Mouse (Mus musculus): ENCODE results near the gene Ago4. TPM values are rescaled to one million over a fixed set of nuclear protein-coding genes. Genes with fewer than 3 reads are reported as not detected.

Gene Ago4
- 8.4 and 11.6 TPM in 2 replicates for polyA plus RNA-seq (2015; fragmentation: Nextera tagmentation; extraction: Ambion mirVana)

GRCm38 (mm10) chr4:126532827-126533728 is at the start of gene Ago4:
Gene Ago4, minus strand, starts transcription at chr4:126533472.
- under 1% methylated on average over 56 of the region's 120 CpGs for WGBS
- peak within 1 kb of the TSS; percentile 97 for H3K4me3 ChIP-seq (ENCODE audit: low read depth, low read length)
- no peaks in the 10 kb centered on the region for H3K36me3 ChIP-seq (ENCODE audit: control insufficient read depth, insufficient read depth, low read length)
- H3K9ac ChIP-seq (ENCODE audit: low read depth, low read length): peak within 1 kb of the TSS; percentile 95
- peaks cover 13% of the 10 kb centered on the region for H3K4me1 ChIP-seq (ENCODE audit: control insufficient read depth, insufficient read depth, low read length)
- no peaks in the 10 kb centered on the region for H3K9me3 ChIP-seq (replicated peaks; ENCODE audit: control insufficient read depth, low read length, poor library complexity, severe bottlenecking)
- no peaks in the 10 kb centered on the region for H3K27me3 ChIP-seq (ENCODE audit: control insufficient read depth, insufficient read depth, low read depth, low read length)
- peak within 1 kb of the TSS; percentile 87 for H3K27ac ChIP-seq (ENCODE audit: low read length)
- H3K4me2 ChIP-seq (ENCODE audit: low read length): peak within 1 kb of the TSS; percentile 83
- ATAC-seq: peak; percentile 87

GRCm38 (mm10) chr4:126579077-126579476 is 45.8 kb upstream of the Ago4 start:
- H3K4me1 ChIP-seq (ENCODE audit: control insufficient read depth, insufficient read depth, low read length): no peaks in the 10 kb centered on the region
- no peaks in the 10 kb centered on the region for H3K9me3 ChIP-seq (replicated peaks; ENCODE audit: control insufficient read depth, low read length, poor library complexity, severe bottlenecking)
- H3K36me3 ChIP-seq (ENCODE audit: control insufficient read depth, insufficient read depth, low read length): peaks cover 4% of the 10 kb centered on the region; the same call in 1 of the 2 replicates
- ATAC-seq: no peak
- no peaks in the 10 kb centered on the region for H3K27me3 ChIP-seq (ENCODE audit: control insufficient read depth, insufficient read depth, low read depth, low read length)
- H3K4me2 ChIP-seq (ENCODE audit: low read length): no peak overlapping the region
- no peak overlapping the region for H3K9ac ChIP-seq (ENCODE audit: low read depth, low read length)
- H3K27ac ChIP-seq (ENCODE audit: low read length): no peak overlapping the region
- no peak overlapping the region for H3K4me3 ChIP-seq (ENCODE audit: low read depth, low read length)
- 88% methylated on average over 2 of the region's 2 CpGs for WGBS

DNA sequence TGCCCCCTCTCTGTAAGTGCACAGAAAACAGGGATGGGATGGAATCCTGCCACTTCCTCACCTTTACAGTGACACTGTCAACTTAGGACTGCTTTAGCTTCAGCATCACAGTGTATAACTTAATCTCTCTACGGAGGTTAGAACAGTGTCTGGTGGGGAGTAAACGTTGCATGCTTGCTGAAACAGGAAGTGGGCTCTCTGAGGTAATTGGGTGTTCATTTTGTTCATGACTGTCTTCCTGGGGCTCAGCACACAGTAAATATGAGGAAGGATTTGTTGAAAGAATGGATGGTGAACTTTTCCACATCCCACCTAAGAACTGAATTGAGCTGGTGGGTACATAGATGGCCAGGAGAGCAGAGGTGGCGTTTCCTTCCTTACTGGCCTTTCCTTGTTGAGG is 44.6 kb upstream of the Ago4 start:
- Histone ChIP-seq H3K4me2 (ENCODE audit: low read length) (no peak overlapping the region), H3K27ac (ENCODE audit: low read length) (no peak overlapping the region), H3K9me3 (replicated peaks; ENCODE audit: control insufficient read depth, low read length, poor library complexity, severe bottlenecking) (no peaks in the 10 kb centered on the region), H3K4me1 (ENCODE audit: control insufficient read depth, insufficient read depth, low read length) (no peaks in the 10 kb centered on the region), H3K27me3 (ENCODE audit: control insufficient read depth, insufficient read depth, low read depth, low read length) (no peaks in the 10 kb centered on the region), H3K36me3 (ENCODE audit: control insufficient read depth, insufficient read depth, low read length) (peaks cover 4% of the 10 kb centered on the region; the same call in 1 of the 2 replicates), H3K4me3 (ENCODE audit: low read depth, low read length) (no peak overlapping the region), H3K9ac (ENCODE audit: low read depth, low read length) (no peak overlapping the region)
- WGBS: 98% methylated on average over 3 of the region's 3 CpGs
- no peak for ATAC-seq

DNA sequence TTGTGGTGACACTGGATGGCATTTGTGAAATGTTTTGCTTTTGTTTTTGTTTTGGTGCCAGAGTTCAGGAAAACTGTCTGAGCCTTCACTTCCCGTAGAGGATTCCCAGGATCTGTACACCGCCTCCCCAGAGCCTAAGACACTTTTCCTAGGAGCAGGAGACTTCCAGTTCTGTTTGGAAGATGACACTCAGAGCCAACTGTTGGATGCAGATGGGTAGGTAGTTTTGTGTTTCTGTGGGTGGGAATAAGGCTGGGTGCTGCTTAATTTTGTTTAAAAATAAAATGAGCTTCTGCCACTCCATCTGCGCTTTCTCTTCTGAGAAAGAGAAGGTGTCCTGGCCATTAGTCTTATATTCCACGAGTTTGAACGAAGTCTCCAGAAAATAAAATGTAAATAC is 43.0 kb upstream of the Ago4 start:
- peaks cover 4% of the 10 kb centered on the region; the same call in 1 of the 2 replicates for H3K36me3 ChIP-seq (ENCODE audit: control insufficient read depth, insufficient read depth, low read length)
- no peak overlapping the region for H3K4me3 ChIP-seq (ENCODE audit: low read depth, low read length)
- H3K27ac ChIP-seq (ENCODE audit: low read length): no peak overlapping the region
- no peaks in the 10 kb centered on the region for H3K4me1 ChIP-seq (ENCODE audit: control insufficient read depth, insufficient read depth, low read length)
- H3K4me2 ChIP-seq (ENCODE audit: low read length): no peak overlapping the region
- WGBS: 96% methylated on average over 5 of the region's 5 CpGs
- H3K9me3 ChIP-seq (replicated peaks; ENCODE audit: control insufficient read depth, low read length, poor library complexity, severe bottlenecking): no peaks in the 10 kb centered on the region
- no peaks in the 10 kb centered on the region for H3K27me3 ChIP-seq (ENCODE audit: control insufficient read depth, insufficient read depth, low read depth, low read length)
- no peak overlapping the region for H3K9ac ChIP-seq (ENCODE audit: low read depth, low read length)
- ATAC-seq: no peak

DNA sequence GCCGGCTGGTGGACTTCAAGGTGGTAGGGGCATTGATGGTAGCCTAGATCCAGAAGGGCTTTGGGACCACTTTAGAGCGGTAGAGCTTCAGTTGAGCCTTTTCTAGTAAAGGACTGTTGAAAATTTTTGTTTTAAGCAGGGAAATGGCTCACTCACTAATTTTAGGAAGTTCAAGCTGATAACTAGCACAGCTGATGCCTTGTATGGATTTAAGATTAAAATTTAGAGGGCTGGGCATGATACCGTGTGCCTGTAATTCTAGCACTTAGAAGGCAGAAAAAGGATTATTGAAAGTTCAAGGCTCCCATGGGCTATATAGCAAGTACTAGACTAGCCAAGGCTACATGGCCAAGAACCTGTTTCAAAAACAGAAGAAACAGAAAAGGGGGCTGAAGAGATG is 36.5 kb upstream of the Ago4 start:
- Histone ChIP-seq H3K9ac (ENCODE audit: low read depth, low read length) (no peak overlapping the region), H3K4me2 (ENCODE audit: low read length) (no peak overlapping the region), H3K4me1 (ENCODE audit: control insufficient read depth, insufficient read depth, low read length) (no peaks in the 10 kb centered on the region), H3K4me3 (ENCODE audit: low read depth, low read length) (no peak overlapping the region), H3K9me3 (replicated peaks; ENCODE audit: control insufficient read depth, low read length, poor library complexity, severe bottlenecking) (no peaks in the 10 kb centered on the region), H3K27ac (ENCODE audit: low read length) (no peak overlapping the region), H3K27me3 (ENCODE audit: control insufficient read depth, insufficient read depth, low read depth, low read length) (no peaks in the 10 kb centered on the region), H3K36me3 (ENCODE audit: control insufficient read depth, insufficient read depth, low read length) (peaks cover 3% of the 10 kb centered on the region; the same call in 1 of the 2 replicates)
- 96% methylated on average over 3 of the region's 3 CpGs for WGBS
- ATAC-seq: no peak

DNA sequence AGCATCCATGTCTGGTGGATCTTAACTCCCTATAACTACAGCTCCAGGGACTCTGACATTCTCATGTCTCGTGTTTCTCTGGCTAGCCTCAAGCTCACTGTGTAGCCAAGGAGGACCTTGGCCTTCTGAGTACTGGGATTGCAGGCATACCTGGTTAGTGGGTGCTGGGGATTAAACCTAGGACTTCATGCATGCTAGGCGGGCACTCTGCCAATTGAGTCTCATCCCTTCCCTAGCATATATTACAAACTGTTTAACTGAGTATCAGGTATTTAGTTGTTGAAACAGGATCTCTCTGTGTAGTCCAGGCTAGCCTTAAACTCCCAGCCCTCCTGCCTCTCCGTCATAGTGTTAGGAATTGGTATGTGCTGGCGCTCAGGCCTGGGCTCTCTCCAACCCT is 34.0 kb upstream of the Ago4 start:
- Histone ChIP-seq H3K27me3 (ENCODE audit: control insufficient read depth, insufficient read depth, low read depth, low read length) (no peaks in the 10 kb centered on the region), H3K9ac (ENCODE audit: low read depth, low read length) (no peak overlapping the region), H3K27ac (ENCODE audit: low read length) (no peak overlapping the region), H3K4me2 (ENCODE audit: low read length) (no peak overlapping the region), H3K9me3 (replicated peaks; ENCODE audit: control insufficient read depth, low read length, poor library complexity, severe bottlenecking) (no peaks in the 10 kb centered on the region), H3K4me3 (ENCODE audit: low read depth, low read length) (no peak overlapping the region), H3K36me3 (ENCODE audit: control insufficient read depth, insufficient read depth, low read length) (no peaks in the 10 kb centered on the region), H3K4me1 (ENCODE audit: control insufficient read depth, insufficient read depth, low read length) (no peaks in the 10 kb centered on the region)
- ATAC-seq: no peak
- 97% methylated on average over 4 of the region's 4 CpGs for WGBS

- Histone ChIP-seq H3K4me3 (ENCODE audit: low read depth, low read length) (no peak overlapping the region), H3K36me3 (ENCODE audit: control insufficient read depth, insufficient read depth, low read length) (no peaks in the 10 kb centered on the region), H3K4me2 (ENCODE audit: low read length) (no peak overlapping the region), H3K27ac (ENCODE audit: low read length) (no peak overlapping the region), H3K9me3 (replicated peaks; ENCODE audit: control insufficient read depth, low read length, poor library complexity, severe bottlenecking) (no peaks in the 10 kb centered on the region), H3K27me3 (ENCODE audit: control insufficient read depth, insufficient read depth, low read depth, low read length) (no peaks in the 10 kb centered on the region), H3K4me1 (ENCODE audit: control insufficient read depth, insufficient read depth, low read length) (no peaks in the 10 kb centered on the region), H3K9ac (ENCODE audit: low read depth, low read length) (no peak overlapping the region)
- no peak for ATAC-seq
- 93% methylated on average over 6 of the region's 6 CpGs for WGBS
Measured at GRCm38 (mm10) chr4:126563798-126564197, 30.5 kb upstream of the Ago4 start.

DNA sequence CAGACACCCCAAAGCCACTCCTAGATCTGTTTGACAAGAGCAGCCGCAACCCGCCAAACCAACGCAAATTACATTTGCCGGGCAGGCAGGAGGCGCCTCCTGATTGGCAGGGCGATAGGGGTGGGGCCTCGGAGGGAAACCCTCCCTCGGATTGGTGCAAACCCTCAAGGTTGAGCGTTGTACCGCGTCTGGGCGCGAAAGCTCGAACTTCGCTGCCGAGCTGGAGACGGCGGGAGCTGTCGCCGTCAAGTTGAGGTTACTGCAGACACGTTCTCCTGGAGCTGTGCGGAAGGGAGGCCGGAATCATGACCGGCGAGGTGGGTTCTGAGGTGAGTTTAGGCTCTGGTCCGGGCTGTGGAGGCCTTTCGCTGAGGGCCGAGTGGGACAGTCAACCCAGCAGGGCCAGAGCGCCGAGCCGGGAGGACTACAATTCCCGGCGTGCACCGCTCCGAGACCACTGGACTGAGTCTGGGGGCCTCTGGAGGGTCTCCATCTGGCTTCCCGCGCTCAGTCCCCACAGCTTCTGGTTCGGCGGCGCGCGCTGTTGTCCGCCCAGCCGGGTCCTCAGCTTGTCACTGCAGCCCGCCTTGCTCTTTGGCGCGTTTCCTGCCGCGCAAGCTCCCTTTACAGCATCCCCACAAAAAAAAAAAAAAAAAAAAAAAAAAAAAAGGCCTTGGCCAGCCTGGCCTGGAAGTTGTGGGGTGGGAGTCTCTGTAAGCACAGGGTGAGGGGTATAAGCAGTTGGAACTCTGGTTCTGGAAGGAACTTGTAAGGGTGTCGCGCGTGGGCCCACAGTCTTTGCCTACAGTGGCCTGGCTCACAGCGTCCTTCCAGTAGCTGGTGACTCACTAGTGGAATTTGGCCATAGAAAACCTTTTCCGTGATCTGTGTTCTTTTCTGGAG is 23.8 kb upstream of the Ago4 start, which contains the start of gene Clspn:
Gene Clspn (plus strand): TSS at position 127 of the 903 bp plus-strand sequence.
- H3K36me3 ChIP-seq (ENCODE audit: control insufficient read depth, insufficient read depth, low read length): no peaks in the 10 kb centered on the region
- H3K9me3 ChIP-seq (replicated peaks; ENCODE audit: control insufficient read depth, low read length, poor library complexity, severe bottlenecking): no peaks in the 10 kb centered on the region
- no peak within 1 kb of the TSS for H3K27ac ChIP-seq (ENCODE audit: low read length)
- peak; percentile 96 for ATAC-seq
- under 1% methylated on average over 54 of the region's 54 CpGs for WGBS
- H3K4me1 ChIP-seq (ENCODE audit: control insufficient read depth, insufficient read depth, low read length): peaks cover 7% of the 10 kb centered on the region
- no peaks in the 10 kb centered on the region for H3K27me3 ChIP-seq (ENCODE audit: control insufficient read depth, insufficient read depth, low read depth, low read length)
- peak within 1 kb of the TSS; percentile 90 for H3K4me2 ChIP-seq (ENCODE audit: low read length)
- peak within 1 kb of the TSS; percentile 32 for H3K9ac ChIP-seq (ENCODE audit: low read depth, low read length)
- H3K4me3 ChIP-seq (ENCODE audit: low read depth, low read length): peak within 1 kb of the TSS; percentile 76

All from midbrain, embryonic 16.5 days (tissue).